Mouse (Mus musculus) T-cell, adult 2 months (primary cell): Measurements from ENCODE around the gene Angel1.
A peak's percentile ranks its signal among the peaks of the same experiment; 100 is the strongest.

Experiments
- DNase-seq: peaks from one replicate; pipeline ENCODE4 v3.0.0; 2022; ENCODE audit warnings: low spot score

Gene Angel1

DNA sequence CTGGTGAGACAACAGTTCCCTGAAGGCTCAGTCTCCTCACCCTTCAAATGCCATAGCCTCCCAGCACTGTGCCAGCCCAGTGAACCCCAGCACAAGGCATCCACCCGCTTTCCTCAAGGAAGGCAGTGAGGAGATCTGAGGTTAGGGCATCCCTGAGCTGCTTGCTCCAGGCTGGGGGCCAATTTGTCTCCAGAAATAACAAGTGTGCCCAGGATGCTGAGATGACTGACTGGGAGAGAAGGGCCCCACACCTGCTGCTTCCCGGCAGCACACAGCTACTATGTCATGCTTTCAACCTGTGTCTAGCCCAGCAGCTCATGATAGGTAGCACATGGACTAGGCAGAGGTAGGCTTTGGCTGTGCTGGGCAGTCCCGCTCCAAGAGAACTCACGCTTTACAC, 24.8 kb downstream of the Angel1 start:
- no peak for DNase-seq

DNA sequence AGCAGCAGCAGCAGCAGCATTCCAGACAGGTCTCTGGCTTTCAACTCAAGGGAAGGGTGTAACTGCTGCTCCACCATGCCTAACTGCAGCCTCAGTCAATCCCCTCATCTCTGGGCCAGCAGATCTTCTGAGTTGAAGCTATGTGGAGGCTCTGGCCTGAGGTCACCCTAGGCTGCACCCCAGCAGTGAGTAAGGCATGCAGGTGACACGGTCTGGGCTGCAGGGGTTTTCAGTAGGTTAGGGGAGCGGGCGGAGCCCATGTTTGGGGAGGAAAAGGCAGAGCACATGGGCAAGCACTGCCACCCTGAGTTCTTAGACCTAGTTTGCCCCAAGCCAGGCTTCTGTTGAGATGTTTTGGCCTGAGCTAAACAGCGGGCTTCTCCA, 25.3 kb downstream of the Angel1 start:
- DNase-seq = no peak

DNA sequence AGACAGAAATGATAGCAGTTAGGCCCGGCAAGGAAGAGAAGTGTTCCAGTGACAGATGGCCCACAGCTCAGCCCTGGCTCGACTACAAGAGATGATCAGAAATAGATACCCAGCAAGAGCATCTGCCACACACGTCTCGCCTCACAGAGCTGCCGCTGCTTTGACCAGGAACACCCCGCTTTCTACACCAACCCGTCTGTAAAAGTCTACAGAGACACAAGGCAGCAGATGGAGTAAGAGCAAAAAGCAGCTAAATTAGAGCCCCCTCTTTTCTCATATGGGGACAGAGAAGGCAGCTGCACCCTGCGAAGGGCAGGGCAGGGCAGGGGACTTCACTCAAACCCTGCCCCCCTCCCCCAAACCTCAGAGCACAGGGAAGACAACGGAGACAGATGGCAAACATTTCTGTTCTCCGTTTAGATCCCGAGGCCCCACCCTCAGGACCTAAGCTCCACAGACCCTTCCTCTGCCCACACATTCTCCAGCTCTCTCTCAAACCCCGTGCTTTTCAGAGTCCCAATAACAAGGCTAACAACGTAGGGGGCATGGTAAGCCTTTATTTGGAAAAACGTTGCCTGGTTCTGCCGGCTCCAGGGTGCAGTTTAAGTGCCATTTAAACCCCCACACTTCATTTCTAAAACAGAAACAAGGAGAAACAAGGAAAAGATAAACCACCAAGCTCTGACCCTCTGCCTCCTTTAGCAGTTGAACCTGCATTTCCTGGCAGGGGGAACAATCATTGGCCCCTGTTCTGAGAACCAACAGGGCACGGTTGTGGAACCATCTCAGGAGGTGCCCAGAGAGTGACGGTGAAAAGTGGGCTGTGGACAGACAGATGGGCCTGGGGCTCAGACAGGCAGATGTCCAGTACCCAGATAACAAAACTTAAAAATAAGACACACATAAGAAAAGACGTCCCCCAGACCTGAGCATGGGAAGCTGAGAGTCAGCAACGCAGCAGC, 26.0 kb downstream of the Angel1 start:
- no peak for DNase-seq

DNA sequence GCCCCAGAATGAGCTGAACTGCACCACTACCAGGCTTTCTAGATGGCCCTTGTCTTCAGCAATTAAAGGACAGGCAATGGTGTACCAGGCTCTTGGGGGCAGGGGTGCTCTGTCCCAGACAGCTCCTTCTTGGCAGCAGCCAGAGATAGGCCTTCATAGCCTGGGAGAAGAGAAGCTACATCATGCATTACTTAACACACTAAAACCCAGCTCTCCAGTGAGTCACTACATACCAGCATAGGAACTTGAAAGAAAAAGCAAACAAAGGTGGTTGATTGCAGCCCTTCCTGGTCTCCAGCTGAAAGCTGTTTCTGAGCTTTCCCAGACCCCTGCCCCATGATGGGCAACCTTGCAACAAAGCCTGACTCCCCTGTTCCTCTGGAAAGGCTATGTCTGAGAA, 27.7 kb downstream of the Angel1 start:
- DNase-seq = no peak

DNA sequence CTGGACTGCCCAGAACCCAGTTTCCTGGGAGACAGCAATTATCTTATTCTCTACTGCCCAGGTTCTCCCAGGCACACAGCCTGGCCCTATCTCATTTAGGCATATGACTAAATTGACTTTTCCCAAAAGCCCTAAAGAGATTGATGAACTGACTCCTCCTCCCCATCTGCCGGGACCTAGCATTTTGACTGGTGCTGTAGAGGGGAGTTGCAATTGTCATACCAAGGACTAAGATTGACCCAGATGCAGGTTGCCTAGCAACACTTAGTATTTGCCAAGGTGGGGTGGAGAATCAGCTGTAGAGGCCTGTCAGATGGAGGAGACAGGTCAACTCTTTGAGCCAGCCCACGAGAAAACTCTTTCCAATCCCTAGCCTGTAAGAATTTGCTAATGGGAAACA, 28.3 kb downstream of the Angel1 start:
- no peak for DNase-seq

DNA sequence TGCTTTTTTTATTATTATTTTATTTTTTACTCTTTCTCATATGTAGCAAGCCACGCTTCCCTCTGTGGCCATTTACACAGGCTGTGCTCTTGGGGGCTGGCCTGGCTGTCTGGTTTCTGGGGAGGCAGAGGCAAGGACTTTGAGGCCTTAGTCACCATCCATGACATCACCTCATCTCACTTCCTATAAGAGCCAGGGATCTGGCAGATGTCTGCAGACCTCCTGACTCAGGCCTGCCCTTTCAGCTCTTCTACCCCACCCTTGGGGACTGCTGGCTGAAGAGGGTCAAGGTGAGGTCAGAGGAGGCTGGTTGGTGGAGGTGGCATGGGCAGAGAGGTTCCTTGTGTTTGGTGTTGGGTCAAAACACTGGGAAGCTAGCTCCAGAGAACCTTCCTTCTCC, 31.8 kb downstream of the Angel1 start:
- no peak for DNase-seq

DNA sequence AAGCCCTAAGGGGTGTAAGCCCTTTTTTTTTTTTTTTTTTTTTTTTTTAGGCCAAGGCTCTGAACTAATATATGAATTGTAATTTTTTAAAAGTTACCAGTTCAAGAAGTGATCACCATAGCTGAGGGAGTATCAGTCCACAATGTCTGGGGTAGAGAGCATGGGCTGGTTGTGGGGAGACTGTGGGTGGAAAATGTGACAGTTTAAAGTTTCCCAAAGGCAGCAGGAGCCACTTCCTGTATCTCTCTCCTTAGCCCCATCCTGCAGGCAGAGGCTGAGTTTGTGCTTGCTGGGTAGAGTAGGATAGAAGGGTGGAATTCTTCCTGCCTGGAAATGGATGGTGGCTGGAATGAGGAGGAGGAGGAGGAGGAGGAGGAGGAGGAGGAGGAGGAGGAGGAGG, 32.9 kb downstream of the Angel1 start:
- no peak for DNase-seq

DNA sequence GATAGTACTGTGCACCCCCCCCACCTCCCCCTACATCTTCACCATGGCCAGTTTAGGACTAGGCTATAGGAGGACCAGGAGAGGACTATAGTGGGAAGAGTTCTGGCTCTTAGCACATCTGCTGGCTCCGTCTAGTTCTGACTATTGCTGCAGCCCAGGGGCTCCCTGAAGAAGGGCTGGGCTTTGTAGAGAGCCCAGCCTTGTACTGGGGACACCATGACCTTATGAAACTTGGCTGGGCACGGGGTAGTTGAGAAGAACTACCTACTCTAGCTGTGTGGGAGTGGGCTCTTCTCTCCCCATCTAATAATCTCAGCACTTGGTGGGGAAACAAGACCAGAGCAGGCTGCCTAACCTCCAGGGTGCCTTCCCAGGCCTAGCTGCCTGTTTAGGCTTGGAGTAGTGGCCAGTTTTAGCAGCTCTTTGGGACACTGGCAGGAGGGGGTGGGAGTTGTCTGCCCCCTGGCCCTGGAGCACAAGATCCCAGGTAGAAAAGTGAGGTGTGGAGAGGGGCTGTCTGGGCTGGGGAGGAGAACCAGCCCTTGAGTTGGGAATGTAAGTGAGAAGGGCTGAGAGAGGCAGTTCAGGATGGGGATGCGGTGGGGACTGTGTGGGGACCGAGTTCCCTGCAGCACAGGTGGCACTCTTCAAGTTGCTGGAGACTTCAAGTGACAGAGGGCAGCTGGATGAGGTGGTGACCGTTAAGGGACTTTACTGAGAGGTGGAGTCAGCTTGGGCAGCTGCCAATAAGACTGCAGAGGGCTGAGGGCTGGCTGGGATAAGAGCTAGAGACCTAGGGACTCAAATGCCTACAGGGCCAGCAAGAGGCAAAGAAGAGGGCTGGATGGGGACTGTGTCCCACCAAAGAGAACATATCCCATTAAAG, 33.5 kb downstream of the Angel1 start:
- DNase-seq = no peak

DNA sequence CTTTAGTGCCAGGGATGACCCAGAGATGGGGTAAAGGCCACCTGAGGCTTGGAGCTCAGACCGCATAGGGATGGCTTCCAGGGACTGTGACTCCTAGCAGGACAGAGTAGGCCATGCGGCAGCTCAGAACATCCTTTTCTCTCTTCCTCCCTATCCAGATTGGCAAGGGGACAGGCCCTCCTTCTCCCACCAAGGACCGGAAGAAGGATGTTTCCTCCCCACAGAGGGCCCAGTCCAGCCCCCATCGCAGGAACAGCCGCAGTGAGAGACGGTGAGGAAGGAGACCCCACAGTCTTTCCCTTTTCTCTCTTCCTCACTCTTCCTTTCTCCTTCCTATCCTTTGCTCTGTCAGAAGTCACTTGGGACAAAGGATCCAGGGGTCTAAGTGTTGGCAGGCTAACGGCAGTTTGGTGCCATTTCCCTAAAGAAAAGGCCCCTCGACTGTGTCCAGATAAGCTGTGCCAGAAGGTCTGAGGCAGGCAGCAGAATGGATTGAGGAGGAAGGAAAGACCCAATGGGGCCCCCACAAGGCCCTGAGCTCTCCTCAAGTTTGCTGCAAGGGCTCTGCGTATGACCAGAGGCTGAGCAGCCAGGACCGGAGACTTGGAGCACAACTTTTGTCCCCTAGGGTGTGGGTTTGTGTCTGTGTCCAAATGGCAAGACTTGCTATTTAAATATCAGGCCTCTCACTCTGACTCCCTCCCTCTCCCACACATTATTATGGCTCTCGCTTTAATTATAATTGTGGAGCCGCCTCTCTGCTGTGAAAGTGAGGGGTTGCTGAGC, 35.4 kb downstream of the Angel1 start:
- no peak for DNase-seq

DNA sequence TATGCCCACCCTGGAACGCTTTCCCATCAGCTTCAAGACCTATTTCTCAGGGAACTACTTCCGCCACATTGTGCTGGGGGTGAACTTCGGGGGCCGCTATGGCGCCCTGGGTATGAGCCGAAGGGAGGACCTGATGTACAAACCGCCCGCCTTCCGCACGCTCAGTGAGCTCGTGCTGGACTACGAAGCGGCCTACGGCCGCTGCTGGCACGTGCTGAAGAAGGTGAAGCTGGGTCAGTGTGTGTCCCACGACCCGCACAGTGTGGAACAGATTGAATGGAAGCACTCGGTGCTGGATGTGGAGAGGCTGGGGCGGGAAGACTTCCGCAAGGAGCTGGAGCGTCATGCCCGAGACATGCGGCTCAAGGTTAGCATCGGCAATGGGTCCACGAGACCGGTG, 37.3 kb downstream of the Angel1 start:
- no peak for DNase-seq

DNA sequence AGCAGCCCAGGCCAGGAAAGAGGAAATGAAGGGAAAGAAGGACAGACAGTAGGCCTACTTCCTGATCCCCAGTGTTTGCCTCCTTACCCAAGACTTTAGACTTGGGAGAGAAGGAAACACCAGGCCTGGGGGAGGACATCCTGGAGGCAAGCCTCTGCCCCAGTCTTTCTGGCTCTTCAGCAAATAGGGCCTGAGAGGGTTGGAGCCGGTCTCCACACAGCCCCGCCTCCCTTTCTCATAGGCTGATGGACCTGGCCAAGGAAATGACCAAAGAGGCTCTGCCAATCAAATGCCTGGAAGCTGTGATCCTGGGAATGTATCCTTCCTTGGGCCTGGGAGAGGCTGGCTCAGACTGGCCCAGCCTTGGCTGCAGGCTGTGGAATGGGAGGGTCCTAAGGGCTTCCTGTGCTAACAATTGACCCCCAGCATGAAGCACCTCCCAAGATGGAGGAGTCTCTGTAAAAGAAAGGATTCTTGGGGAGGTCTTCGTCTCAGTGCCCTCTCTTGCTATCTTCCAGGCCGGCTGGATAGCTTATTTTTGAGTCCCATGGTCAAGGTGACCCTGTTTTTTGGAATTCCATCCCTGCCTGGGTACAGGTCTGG, 38.2 kb downstream of the Angel1 start:
- DNase-seq = no peak

DNA sequence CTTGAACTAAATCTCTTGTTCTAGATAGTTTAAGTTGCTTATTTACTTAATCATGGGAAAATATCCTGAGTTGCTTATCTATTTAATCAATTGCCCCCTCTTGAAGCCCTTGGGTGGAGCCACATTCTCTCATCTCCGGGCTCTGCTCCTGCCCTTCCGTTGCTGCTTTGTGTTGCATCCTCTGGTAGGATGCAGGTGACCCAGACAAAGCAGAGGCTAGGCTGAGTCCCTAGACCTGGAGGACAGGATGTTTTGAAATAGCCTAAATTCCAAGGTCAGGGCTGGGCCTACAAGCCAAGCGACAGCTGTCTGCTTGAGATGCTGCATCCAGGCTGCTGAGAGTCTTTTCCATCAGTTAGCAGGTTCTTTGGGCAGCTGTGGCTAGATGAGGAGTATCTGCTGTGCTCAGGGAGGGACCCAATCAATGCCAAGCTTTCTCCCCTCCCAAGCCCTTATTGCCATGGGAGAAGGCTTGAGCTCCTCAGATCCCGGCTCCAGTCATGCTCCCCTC, 38.8 kb downstream of the Angel1 start:
- DNase-seq = no peak

DNA sequence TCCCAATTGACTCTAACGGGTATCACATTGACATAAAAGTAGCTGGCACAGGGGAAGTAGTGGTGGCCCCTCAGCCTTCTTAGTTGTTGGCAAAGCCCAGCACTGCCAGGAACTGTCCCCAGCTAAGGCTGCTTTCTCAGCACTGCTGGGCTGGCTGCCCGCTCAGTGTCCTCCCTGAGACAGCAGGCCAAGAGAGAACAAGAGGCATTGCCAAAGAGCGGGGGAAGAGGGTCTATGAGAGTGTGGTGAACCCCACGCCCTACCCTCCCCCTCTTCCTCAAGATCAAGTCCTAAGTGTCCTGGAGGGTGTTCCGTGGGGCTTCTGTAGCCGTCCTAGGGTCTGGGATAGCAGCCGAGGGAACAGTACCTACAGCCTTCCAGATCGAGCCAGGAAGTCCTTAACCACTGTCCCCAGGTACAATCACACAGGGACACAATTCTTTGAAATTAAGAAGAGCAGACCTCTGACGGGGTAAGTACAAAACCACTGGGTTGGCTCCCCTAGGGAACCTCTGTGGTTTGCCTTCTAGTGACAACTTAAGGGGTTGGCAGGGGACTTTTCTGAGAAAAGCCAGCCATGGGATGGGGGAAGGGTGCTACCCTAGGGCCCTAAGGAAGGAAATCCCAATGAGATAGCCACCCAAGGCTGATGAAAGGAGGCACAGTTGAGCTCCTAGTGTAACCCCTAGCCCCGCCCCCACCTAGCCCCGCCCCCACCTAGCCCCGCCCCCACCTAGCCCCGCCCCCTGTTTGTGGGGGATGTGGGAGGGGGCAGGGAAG, 39.5 kb downstream of the Angel1 start:
- DNase-seq = peak; percentile 36

DNA sequence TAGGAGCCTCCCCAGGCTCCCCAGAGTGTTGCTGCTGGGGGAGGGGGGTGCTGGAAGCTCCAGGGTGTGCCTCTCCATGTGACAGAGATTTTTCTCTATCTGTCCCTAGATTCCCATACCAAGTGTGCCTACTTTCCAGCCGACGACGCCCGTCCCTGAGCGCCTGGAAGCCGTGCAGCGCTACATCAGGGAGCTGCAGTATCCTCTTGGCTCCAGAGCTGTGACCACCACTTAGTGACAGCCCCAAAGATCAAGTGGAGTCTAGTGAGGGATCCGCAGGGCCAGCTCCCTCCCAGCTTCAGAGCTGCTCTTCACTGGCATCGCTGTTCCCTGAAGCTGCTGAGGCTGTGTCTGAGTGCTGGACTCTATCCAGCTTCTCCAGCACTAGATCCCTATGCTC, 41.0 kb downstream of the Angel1 start:
- DNase-seq = no peak

DNA sequence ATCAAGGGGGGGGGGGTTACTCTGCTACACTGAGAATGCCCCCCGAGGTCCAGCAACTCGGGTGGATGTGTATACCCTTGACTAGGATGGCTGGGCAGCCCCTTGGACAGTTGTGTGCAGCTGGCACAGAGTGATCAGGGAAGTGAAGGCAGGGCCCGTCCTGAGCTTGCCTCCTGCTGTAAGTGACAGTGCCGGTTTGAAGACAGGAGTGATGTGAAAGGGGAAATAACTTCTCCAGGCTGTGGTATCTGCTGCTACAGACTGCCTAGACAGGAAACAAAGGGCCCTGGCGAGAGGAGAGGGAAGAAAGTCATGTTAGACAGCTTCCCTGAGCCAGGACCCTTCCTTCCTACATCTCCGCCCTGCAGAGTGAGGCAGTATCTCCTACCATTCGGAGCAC, 42.6 kb downstream of the Angel1 start:
- DNase-seq = no peak

DNA sequence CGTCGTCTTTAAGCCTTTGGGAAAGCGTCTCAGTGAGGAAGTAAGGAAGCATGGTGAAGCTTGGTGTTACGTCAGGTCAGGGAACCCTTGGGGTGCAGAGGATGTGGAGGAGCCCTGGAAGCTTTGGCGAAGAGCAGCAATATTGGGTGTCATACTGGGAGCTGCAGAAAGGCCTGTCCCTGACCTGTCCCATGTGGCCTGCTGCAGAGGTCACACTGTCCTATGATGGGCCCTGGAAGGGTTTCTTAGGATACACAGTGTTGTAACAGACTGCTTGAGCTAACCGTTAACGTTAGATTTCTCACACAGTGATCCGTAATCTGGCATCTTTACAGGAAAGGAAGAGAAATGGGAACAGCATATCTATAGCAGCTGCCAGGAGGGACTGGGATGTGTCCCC, 44.1 kb downstream of the Angel1 start:
- DNase-seq = no peak

DNA sequence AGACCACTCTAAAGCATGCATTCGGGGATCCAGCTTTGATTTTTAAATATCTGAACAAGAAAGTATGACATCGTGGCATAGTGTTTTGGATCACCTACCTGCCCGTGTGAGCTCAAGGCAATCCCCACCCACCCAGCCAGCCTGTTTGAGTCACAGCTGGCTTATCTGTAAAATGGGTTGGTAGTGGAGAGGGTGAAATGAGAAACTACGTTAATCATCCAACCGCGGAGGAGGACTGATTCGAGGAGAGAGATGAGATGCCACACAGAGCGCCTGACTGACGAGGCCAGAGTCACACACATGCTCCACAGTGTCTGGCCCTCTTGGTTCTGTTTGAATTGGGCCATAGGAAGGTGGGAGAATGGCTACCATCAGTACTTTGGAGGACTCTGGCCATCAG, 44.6 kb downstream of the Angel1 start:
- no peak for DNase-seq

DNA sequence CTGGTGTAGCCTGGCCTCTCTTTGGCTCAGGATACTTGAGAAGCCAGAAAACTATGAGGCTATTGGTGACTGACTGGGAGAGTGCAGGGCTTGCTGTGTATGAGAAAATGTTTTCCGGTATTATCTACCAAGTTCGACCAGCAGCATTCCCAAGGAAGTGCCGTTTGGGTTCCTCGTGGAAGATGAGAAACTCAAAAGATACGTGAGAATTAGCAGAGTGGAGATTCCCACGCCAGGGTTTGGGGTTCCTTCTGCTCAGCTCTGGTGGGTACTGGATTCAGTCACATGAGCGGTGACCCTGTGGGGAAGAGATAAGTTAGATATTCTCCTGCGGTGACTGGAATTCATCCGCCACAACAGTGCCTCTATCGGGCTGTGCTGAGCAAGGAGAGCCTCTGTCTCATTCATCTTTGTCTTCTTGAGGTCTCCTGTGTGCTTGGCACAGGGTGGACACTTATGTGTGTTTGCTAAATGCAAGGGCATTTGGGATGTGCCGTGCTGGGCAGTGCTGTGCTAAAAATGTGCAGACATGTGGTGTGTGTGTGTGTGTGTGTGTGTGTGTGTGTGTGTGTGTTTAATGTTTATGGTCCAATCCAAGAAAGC, 45.6 kb downstream of the Angel1 start:
- no peak for DNase-seq

DNA sequence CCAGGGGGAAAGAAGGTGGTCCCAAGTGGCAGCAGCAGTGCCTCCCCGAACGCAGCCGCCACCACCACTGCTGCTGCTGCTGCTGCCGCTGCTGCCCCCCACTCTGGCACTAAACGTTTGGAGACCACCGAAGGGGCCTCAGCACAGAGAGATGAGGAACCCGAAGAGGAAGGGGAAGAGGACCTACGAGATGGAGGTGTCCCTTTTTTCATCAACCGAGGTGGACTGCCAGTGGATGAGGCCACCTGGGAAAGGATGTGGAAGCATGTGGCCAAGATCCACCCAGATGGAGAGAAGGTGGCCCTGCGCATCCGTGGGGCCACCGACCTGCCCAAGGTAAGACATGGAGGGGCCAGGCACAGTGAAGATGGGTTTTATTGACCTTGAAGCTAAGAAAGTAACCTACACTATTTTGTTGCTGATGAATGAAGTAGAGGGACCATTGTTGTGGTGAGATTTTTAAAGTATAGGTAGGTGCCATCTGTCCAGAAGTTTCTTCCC, 46.2 kb downstream of the Angel1 start:
- no peak for DNase-seq

DNA sequence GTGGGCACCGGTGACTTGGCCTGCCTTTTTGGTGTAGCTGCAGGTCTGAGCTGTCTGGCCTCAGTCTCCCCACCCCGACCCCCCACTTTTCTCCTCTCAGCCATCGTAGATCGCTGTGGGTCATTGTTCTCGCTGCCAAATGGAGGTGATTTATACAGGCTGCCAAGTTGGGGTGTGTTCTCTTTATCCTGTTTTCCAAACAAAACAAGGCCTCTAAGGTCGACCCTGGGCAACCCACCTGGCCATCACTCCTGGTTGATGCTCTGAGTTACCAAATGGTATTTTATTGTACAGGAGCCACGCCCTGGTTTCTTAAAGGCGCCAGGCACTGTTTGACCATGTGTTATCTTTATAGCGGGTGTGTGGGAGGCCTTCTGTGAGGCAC, 46.7 kb downstream of the Angel1 start:
- no peak for DNase-seq
